Mouse (Mus musculus) neural tube, embryonic 11.5 days (tissue): Measurements from ENCODE around the gene Ffar1. TPM values are rescaled to one million over a fixed set of nuclear protein-coding genes. Genes with fewer than 3 reads are reported as not detected.

Experiments
- polyA plus RNA-seq: library from polyadenylated mRNA; unstranded; fragments of >200 nt; fragmentation: Nextera tagmentation; extraction: Ambion mirVana; gene quantifications from 2 replicates; pipeline ENCODE4 v1.2.1, GENCODE M21; 2014

Ffar1 gene
- polyA plus RNA-seq, 1 experiment from 2014 or later, result not detected

Other genes starting within 250 kb of the Ffar1 start
- 4.8 TPM in 2 replicates for gene Upk1a, start 248.7 kb downstream of the Ffar1 start, polyA plus RNA-seq
- 786 and 833 TPM in 2 replicates for gene Cox6b1, start 235.4 kb downstream of the Ffar1 start, polyA plus RNA-seq
- not detected in 2 replicates for gene Etv2, start 225.7 kb downstream of the Ffar1 start, polyA plus RNA-seq
- 133 and 134 TPM in 2 replicates for gene Rbm42, start 211.2 kb downstream of the Ffar1 start, polyA plus RNA-seq
- gene Haus5, start 196.6 kb downstream of the Ffar1 start, polyA plus RNA-seq, result 49.4 and 57.7 TPM in 2 replicates
- gene Pmis2, start 190.0 kb downstream of the Ffar1 start, polyA plus RNA-seq, result not detected in 2 replicates
- gene 2200002J24Rik, start 162.6 kb downstream of the Ffar1 start, polyA plus RNA-seq, result 0.58 TPM in 1 of 2 replicates, not detected in the other
- gene Atp4a, start 149.4 kb downstream of the Ffar1 start, polyA plus RNA-seq, result 0.81 and 0.84 TPM in 2 replicates
- 167 and 172 TPM in 2 replicates for gene Tmem147, start 132.0 kb downstream of the Ffar1 start, polyA plus RNA-seq
- gene Gapdhs, start 117.9 kb downstream of the Ffar1 start, polyA plus RNA-seq, result 0.27 and 0.88 TPM in 2 replicates
- 0.09 and 0.74 TPM in 2 replicates for gene Sbsn, start 110.1 kb downstream of the Ffar1 start, polyA plus RNA-seq
- gene Dmkn, start 97.8 kb downstream of the Ffar1 start, polyA plus RNA-seq, result not detected in 2 replicates
- gene Krtdap, start 73.7 kb downstream of the Ffar1 start, polyA plus RNA-seq, result not detected in 2 replicates
- gene Ffar2, start 37.8 kb downstream of the Ffar1 start, polyA plus RNA-seq, result not detected in 2 replicates
- gene Ffar3, start 5.4 kb downstream of the Ffar1 start, polyA plus RNA-seq, result not detected in 2 replicates
- 0.05 TPM in 1 of 2 replicates, not detected in the other for gene Cd22, start 18.8 kb upstream of the Ffar1 start, polyA plus RNA-seq
- gene Mag, start 53.3 kb upstream of the Ffar1 start, polyA plus RNA-seq, result 0.16 and 0.41 TPM in 2 replicates
- not detected in 2 replicates for gene Hamp2, start 63.1 kb upstream of the Ffar1 start, polyA plus RNA-seq
- gene Hamp, start 82.5 kb upstream of the Ffar1 start, polyA plus RNA-seq, result not detected in 2 replicates
- gene Usf2, start 95.2 kb upstream of the Ffar1 start, polyA plus RNA-seq, result 27.9 and 28.1 TPM in 2 replicates
- gene Lsr, start 111.9 kb upstream of the Ffar1 start, polyA plus RNA-seq, result 14.1 and 16.6 TPM in 2 replicates
- 0.32 and 0.93 TPM in 2 replicates for gene Fam187b, start 112.2 kb upstream of the Ffar1 start, polyA plus RNA-seq
- gene Fxyd5, start 180.9 kb upstream of the Ffar1 start, polyA plus RNA-seq, result 16.2 and 17.3 TPM in 2 replicates
- gene Fxyd7, start 189.9 kb upstream of the Ffar1 start, polyA plus RNA-seq, result 30.5 and 36.5 TPM in 2 replicates
- gene Fxyd1, start 195.6 kb upstream of the Ffar1 start, polyA plus RNA-seq, result 17.0 and 21.8 TPM in 2 replicates
- gene Lgi4, start 197.8 kb upstream of the Ffar1 start, polyA plus RNA-seq, result 4.6 and 4.9 TPM in 2 replicates
- 6.0 and 7.7 TPM in 2 replicates for gene Fxyd3, start 215.1 kb upstream of the Ffar1 start, polyA plus RNA-seq